Mouse (Mus musculus): ENCODE measurements at regions not wholly inside any gene's neighbourhood (a gene's known extent, or its start where the extent isn't known, plus 50 kb on each side); places are given as distances from the start of the nearest gene placed in this dataset.

DNA sequence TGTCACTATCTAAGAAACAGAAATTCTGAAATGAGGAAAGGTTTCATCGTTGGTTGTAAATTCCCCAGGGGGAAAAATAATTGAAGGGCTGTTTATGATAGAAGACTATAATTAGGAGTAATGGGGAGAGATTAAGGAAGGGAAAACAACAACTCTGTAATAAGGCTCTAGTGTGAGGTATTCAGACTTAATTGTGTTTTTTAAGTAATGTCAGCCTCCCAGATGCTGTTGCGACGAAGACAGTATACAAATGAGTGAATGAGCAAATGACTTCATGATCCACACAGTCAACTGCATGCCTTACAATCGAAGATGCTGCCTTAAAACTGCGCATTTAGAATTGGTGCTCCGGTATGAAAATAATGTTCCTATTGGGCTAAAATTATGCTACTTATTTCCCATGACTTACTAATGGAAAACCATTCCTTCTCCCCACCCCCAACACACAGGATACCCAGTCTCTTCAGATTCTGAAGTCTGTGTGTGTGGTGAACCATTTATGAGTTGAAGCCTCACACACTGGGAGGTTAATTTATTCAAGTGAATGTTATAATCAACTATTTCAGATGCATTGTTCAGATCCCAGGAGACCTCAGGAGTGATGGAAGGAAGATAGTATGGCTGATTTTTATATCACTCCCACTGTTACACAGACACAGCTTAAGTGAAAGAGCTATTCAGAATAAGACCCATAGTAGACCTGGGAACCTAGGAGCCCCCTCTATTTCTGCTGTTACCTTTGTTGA lies 295.2 kb upstream of the Ano5 start:
- WGBS: 88% methylated on average over 6 of the region's 6 CpGs
- no peaks in the 10 kb centered on the region for H3K9me3 ChIP-seq (ENCODE audit: control insufficient read depth, low read depth, low read length)
- ATAC-seq (ENCODE audit: insufficient number of reproducible peaks, insufficient read depth, low FRiP score, low read depth): no peak

GRCm38 (mm10) chr7:51216233-51216605 lies 294.6 kb upstream of the Ano5 start:
- no peaks in the 10 kb centered on the region for H3K36me3 ChIP-seq (ENCODE audit: control insufficient read depth, insufficient read depth, low read length)
- no peaks in the 10 kb centered on the region for H3K4me1 ChIP-seq (ENCODE audit: control insufficient read depth, insufficient read depth, low read length)
- H3K4me3 ChIP-seq (ENCODE audit: low read depth, low read length): no peak overlapping the region
- H3K9me3 ChIP-seq (ENCODE audit: control insufficient read depth, low read depth, low read length): no peaks in the 10 kb centered on the region
- H3K27ac ChIP-seq (ENCODE audit: low read length): no peak overlapping the region
- ATAC-seq (ENCODE audit: insufficient number of reproducible peaks, insufficient read depth, low FRiP score, low read depth): no peak
- no peak overlapping the region for H3K4me2 ChIP-seq (replicated peaks; ENCODE audit: low read depth, low read length)
- no peaks in the 10 kb centered on the region for H3K27me3 ChIP-seq (ENCODE audit: control insufficient read depth, insufficient read depth, low read length)
- H3K9ac ChIP-seq (replicated peaks; ENCODE audit: low read depth, low read length): no peak overlapping the region
- 80% methylated on average over 3 of the region's 3 CpGs for WGBS

More for the DNA sequence above, 295.2 kb upstream of the Ano5 start:
- no peak overlapping the region for H3K4me2 ChIP-seq (replicated peaks; ENCODE audit: low read depth, low read length)
- no peak overlapping the region for H3K9ac ChIP-seq (replicated peaks; ENCODE audit: low read depth, low read length)
- H3K36me3 ChIP-seq (ENCODE audit: control insufficient read depth, insufficient read depth, low read length): no peaks in the 10 kb centered on the region
- no peak overlapping the region for H3K4me3 ChIP-seq (ENCODE audit: low read depth, low read length)
- H3K27me3 ChIP-seq (ENCODE audit: control insufficient read depth, insufficient read depth, low read length): no peaks in the 10 kb centered on the region
- H3K4me1 ChIP-seq (ENCODE audit: control insufficient read depth, insufficient read depth, low read length): no peaks in the 10 kb centered on the region
- no peak overlapping the region for H3K27ac ChIP-seq (ENCODE audit: low read length)

GRCm38 (mm10) chr7:51221351-51221750 lies 289.5 kb upstream of the Ano5 start:
- WGBS: 86% methylated on average over 4 of the region's 4 CpGs
- no peak overlapping the region for H3K27ac ChIP-seq (ENCODE audit: low read length)
- H3K9ac ChIP-seq (replicated peaks; ENCODE audit: low read depth, low read length): no peak overlapping the region
- H3K27me3 ChIP-seq (ENCODE audit: control insufficient read depth, insufficient read depth, low read length): no peaks in the 10 kb centered on the region
- no peaks in the 10 kb centered on the region for H3K9me3 ChIP-seq (ENCODE audit: control insufficient read depth, low read depth, low read length)
- no peaks in the 10 kb centered on the region for H3K36me3 ChIP-seq (ENCODE audit: control insufficient read depth, insufficient read depth, low read length)
- no peak overlapping the region for H3K4me2 ChIP-seq (replicated peaks; ENCODE audit: low read depth, low read length)
- ATAC-seq (ENCODE audit: insufficient number of reproducible peaks, insufficient read depth, low FRiP score, low read depth): no peak
- no peaks in the 10 kb centered on the region for H3K4me1 ChIP-seq (ENCODE audit: control insufficient read depth, insufficient read depth, low read length)
- no peak overlapping the region for H3K4me3 ChIP-seq (ENCODE audit: low read depth, low read length)

- H3K27me3 ChIP-seq (ENCODE audit: control insufficient read depth, insufficient read depth, low read length): no peaks in the 10 kb centered on the region
- H3K4me1 ChIP-seq (ENCODE audit: control insufficient read depth, insufficient read depth, low read length): no peaks in the 10 kb centered on the region
- H3K4me2 ChIP-seq (replicated peaks; ENCODE audit: low read depth, low read length): no peak overlapping the region
- no peaks in the 10 kb centered on the region for H3K36me3 ChIP-seq (ENCODE audit: control insufficient read depth, insufficient read depth, low read length)
- no peak overlapping the region for H3K9ac ChIP-seq (replicated peaks; ENCODE audit: low read depth, low read length)
- no peak overlapping the region for H3K27ac ChIP-seq (ENCODE audit: low read length)
- ATAC-seq (ENCODE audit: insufficient number of reproducible peaks, insufficient read depth, low FRiP score, low read depth): no peak
- no peaks in the 10 kb centered on the region for H3K9me3 ChIP-seq (ENCODE audit: control insufficient read depth, low read depth, low read length)
- 89% methylated on average over 1 of the region's 1 CpGs for WGBS
- no peak overlapping the region for H3K4me3 ChIP-seq (ENCODE audit: low read depth, low read length)
Measured at GRCm38 (mm10) chr7:51221806-51222205, 289.0 kb upstream of the Ano5 start.

GRCm38 (mm10) chr7:51227136-51227535 lies 283.7 kb upstream of the Ano5 start:
- H3K27ac ChIP-seq (ENCODE audit: low read length): no peak overlapping the region
- no peaks in the 10 kb centered on the region for H3K36me3 ChIP-seq (ENCODE audit: control insufficient read depth, insufficient read depth, low read length)
- no peaks in the 10 kb centered on the region for H3K4me1 ChIP-seq (ENCODE audit: control insufficient read depth, insufficient read depth, low read length)
- WGBS: 56% methylated on average over 5 of the region's 5 CpGs
- no peak overlapping the region for H3K9ac ChIP-seq (replicated peaks; ENCODE audit: low read depth, low read length)
- no peak overlapping the region for H3K4me3 ChIP-seq (ENCODE audit: low read depth, low read length)
- no peaks in the 10 kb centered on the region for H3K9me3 ChIP-seq (ENCODE audit: control insufficient read depth, low read depth, low read length)
- ATAC-seq (ENCODE audit: insufficient number of reproducible peaks, insufficient read depth, low FRiP score, low read depth): no peak
- no peak overlapping the region for H3K4me2 ChIP-seq (replicated peaks; ENCODE audit: low read depth, low read length)
- no peaks in the 10 kb centered on the region for H3K27me3 ChIP-seq (ENCODE audit: control insufficient read depth, insufficient read depth, low read length)

DNA sequence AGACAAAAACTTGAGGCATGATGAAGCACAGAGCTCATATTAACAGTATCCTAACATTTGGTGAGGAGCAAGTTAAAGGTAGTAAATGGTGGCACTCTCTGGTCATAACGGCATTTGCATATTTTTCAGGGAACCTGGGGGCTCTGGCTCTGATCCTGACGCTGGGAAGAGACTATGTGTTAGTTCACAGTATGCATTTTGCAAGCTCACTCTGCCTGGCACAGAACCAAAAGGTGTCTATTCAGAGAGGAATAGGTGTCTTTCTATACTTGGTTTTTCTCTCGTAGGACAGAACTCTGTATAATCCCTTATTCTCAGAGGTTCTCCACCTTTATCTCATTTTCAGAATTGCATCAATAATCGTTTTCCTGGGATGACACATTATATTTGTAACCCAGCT lies 276.2 kb upstream of the Ano5 start:
- no peak overlapping the region for H3K27ac ChIP-seq (ENCODE audit: low read length)
- 76% methylated on average over 4 of the region's 4 CpGs for WGBS
- H3K27me3 ChIP-seq (ENCODE audit: control insufficient read depth, insufficient read depth, low read length): no peaks in the 10 kb centered on the region
- H3K4me3 ChIP-seq (ENCODE audit: low read depth, low read length): no peak overlapping the region
- no peak for ATAC-seq (ENCODE audit: insufficient number of reproducible peaks, insufficient read depth, low FRiP score, low read depth)
- no peak overlapping the region for H3K4me2 ChIP-seq (replicated peaks; ENCODE audit: low read depth, low read length)
- no peaks in the 10 kb centered on the region for H3K9me3 ChIP-seq (ENCODE audit: control insufficient read depth, low read depth, low read length)
- H3K9ac ChIP-seq (replicated peaks; ENCODE audit: low read depth, low read length): no peak overlapping the region
- H3K4me1 ChIP-seq (ENCODE audit: control insufficient read depth, insufficient read depth, low read length): no peaks in the 10 kb centered on the region
- no peaks in the 10 kb centered on the region for H3K36me3 ChIP-seq (ENCODE audit: control insufficient read depth, insufficient read depth, low read length)

- no peaks in the 10 kb centered on the region for H3K4me1 ChIP-seq (ENCODE audit: control insufficient read depth, insufficient read depth, low read length)
- no peak overlapping the region for H3K4me2 ChIP-seq (replicated peaks; ENCODE audit: low read depth, low read length)
- no peak overlapping the region for H3K4me3 ChIP-seq (ENCODE audit: low read depth, low read length)
- no peak for ATAC-seq (ENCODE audit: insufficient number of reproducible peaks, insufficient read depth, low FRiP score, low read depth)
- WGBS: 71% methylated on average over 2 of the region's 2 CpGs
- H3K27me3 ChIP-seq (ENCODE audit: control insufficient read depth, insufficient read depth, low read length): no peaks in the 10 kb centered on the region
- no peak overlapping the region for H3K9ac ChIP-seq (replicated peaks; ENCODE audit: low read depth, low read length)
- no peak overlapping the region for H3K27ac ChIP-seq (ENCODE audit: low read length)
- no peaks in the 10 kb centered on the region for H3K36me3 ChIP-seq (ENCODE audit: control insufficient read depth, insufficient read depth, low read length)
- no peaks in the 10 kb centered on the region for H3K9me3 ChIP-seq (ENCODE audit: control insufficient read depth, low read depth, low read length)
Measured at GRCm38 (mm10) chr7:51247695-51248094, 263.1 kb upstream of the Ano5 start.

GRCm38 (mm10) chr7:51254461-51254860 lies 256.4 kb upstream of the Ano5 start:
- no peak for ATAC-seq (ENCODE audit: insufficient number of reproducible peaks, insufficient read depth, low FRiP score, low read depth)
- Histone ChIP-seq H3K9ac (replicated peaks; ENCODE audit: low read depth, low read length) (no peak overlapping the region), H3K4me2 (replicated peaks; ENCODE audit: low read depth, low read length) (no peak overlapping the region), H3K27me3 (ENCODE audit: control insufficient read depth, insufficient read depth, low read length) (no peaks in the 10 kb centered on the region), H3K9me3 (ENCODE audit: control insufficient read depth, low read depth, low read length) (no peaks in the 10 kb centered on the region), H3K36me3 (ENCODE audit: control insufficient read depth, insufficient read depth, low read length) (no peaks in the 10 kb centered on the region), H3K4me1 (ENCODE audit: control insufficient read depth, insufficient read depth, low read length) (no peaks in the 10 kb centered on the region), H3K27ac (ENCODE audit: low read length) (no peak overlapping the region), H3K4me3 (ENCODE audit: low read depth, low read length) (no peak overlapping the region)
- 50% methylated on average over 2 of the region's 2 CpGs for WGBS

All from stomach, embryonic 14.5 days (tissue).